Mouse (Mus musculus) left cerebral cortex, postnatal 4 days (tissue): ENCODE results near the gene Prss12. TPM values are rescaled to one million over a fixed set of nuclear protein-coding genes. Genes with fewer than 3 reads are reported as not detected.
A peak's percentile ranks its signal among the peaks of the same experiment; 100 is the strongest.

Experiments used
- DNase-seq: peaks from one replicate; pipeline ENCODE4 v3.0.0-alpha.2; 2022
- intact Hi-C: fragments of 180-260 bp; cut with DNase I; formaldehyde crosslinking; loops from one replicate; pipeline ENCODE4 v1.15.1; 2025
- total RNA-seq, 2 experiments: library from RNA; stranded (reverse); gene quantifications; 2 replicates each; pipeline ENCODE4 v1.2.3; 2021

Gene Prss12
- 10 to 100 TPM; 28.4 to 28.8 TPM for total RNA-seq

DNA sequence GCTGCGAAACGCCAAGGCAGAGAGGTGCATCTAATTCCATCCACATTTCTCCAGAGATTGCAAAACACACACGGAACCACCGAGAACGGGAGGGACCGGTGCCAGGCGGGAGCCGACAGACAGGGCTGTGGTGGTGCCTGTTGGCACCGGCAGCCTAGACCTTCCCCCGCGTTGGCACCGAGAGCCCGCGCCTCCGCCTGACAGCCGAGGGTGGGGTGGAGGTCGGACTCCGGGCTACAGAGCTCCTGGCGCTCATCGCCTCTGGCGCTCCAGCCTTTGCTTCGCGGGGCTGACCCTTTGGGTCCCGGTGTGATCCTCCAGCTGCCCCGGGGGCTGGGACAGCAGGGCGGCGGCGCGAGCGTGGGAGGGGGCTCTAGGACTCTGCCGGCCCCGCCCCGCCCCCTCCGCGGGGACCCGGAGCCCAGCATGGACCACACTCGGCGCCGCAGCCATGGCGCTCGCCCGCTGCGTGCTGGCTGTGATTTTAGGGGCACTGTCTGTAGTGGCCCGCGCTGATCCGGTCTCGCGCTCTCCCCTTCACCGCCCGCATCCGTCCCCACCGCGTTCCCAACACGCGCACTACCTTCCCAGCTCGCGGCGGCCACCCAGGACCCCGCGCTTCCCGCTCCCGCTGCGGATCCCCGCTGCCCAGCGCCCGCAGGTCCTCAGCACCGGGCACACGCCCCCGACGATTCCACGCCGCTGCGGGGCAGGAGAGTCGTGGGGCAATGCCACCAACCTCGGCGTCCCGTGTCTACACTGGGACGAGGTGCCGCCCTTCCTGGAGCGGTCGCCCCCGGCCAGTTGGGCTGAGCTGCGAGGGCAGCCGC is at the start of gene Prss12:
Gene Prss12 (plus strand): TSS at position 206 of the 830 bp plus-strand sequence.
- intact Hi-C loops: no loop called here

DNA sequence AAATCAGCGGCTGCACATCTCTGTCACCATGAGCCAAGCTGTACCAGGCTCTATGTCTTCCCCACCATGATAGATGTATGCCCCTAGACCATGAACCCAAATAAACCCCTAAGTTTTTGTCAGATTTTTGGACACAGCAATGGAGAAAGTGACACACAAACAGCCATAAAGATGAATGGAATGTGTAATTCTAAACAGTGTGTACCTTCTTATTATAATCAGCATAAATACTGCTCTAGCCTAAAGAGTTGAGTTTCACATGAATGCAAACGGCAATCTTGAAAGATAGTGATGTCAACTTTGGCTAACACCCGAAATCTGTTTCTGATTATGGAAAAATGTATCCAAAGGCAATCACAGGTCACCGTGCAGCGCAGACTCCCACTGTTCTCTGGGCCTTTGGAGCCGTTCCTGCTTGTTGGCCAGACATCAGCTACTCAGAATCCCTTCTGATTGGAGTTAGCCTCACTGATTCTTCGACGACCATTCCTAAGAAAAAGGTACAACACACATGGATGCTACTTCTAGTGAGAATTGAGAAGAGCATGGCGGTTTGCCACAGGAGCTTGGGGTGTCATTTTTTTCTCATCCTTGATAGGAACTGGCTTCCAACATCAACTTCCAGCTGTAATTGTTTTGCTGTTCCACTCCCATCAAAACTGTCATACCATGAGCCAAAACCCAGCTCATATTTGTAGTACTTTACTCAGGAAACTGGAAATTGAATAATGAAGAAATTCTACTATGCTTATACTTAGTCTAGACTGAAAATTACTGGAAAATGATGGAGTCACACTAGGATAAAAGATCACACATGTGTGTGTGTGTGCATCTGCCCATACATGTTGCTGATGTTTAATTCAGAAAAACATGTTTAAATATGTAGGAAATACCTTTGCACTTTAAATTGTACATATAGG is 48.9 kb upstream of the Prss12 start:
- DNase-seq: no peak
- intact Hi-C loops: no loop called here

More for the DNA sequence above, at the start of gene Prss12:
- peak; percentile 61 for DNase-seq

DNA sequence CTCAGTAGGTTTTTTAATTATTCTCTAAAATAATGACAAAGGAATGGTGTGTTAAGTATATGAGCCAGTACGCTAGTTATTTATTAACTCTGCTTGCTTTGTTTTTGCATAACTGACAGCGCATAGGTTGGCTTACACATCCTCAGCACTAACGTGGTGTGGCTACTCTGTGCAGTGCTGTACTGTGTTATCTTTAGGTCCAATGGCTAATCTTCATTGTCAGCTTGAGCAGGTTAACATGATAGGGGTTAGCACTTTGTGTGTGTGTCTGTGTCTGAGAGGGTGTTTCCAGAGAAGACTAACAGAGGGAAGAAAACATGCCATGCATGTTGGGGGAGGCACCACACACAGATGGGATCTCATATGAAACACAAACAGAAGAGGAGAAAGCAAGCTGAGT is 41.8 kb upstream of the Prss12 start:
- DNase-seq: no peak
- intact Hi-C loops: no loop called here

DNA sequence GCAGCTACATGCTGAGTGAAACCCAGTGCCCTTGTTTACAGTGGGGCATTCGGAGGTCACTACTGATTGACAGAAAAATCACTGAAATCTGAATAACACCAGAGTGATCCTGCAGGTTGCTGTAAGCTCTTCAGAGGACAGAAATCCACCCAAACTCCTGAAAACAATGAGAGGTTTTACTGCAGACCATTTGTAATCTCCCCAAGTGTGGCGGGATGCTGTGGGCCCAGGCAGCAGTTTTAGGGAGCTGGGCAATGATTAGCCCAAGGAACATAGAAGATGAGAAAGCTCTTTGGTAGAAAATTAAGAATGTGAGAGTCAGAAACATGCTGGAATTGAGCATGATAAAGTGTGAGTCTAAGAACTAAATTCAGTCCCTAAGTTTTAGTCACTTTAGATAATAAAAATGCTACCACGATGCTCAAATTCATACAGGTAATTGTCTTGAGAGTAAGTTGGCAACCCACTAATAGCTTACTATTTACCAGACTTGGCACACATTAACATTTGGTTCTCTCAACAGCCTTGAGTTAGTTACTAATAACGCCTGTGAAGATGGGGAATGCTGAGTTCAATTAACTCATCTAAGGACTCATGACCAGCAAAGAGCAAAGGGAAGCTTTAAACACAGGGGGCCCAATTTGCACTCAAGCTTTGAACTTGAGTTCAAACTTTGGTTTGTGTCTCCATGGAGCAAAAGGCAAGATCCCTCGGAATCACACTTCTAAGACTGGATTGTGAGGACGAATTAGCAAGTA is 34.7 kb upstream of the Prss12 start:
- intact Hi-C loops: no loop called here
- DNase-seq: no peak

DNA sequence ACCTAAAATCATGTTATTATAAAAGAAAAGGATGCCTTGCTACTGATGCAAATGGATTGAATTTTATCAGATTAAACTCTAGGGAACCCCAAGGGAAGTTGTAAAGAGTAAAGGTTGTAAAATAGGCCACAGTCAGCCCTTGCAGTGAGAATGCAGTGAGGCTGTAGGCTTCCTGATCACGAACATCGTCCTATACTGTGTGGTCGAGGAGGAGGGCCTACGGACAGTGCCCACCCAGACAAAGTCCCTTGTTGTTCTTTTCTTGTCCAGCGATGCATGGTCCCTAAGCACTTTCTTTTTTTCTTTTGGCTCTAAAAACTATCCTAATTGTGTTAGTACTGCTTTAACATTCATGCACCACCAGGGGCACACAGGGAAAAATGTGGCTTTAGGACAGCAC is 33.5 kb upstream of the Prss12 start:
- intact Hi-C loops: no loop called here
- DNase-seq: no peak

DNA sequence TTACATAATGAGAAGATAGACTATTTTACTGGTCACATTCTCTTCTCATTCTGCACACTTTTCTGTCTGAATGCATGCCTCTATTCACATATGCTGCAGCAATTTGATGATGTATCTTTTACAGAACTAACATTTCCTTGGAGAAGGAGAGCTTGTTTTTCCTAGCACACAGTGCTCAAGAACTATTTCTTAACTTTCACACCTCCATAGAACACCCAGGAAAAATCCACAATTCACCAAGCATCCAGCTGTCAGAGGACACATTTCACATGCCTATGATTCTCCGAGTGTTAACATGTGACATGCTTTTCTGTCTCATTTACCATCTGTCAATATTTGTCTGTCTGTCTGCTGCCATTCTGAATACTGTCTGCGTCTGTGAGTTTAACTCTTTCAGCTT is 21.1 kb upstream of the Prss12 start:
- DNase-seq: no peak
- intact Hi-C loops: no loop called here

DNA sequence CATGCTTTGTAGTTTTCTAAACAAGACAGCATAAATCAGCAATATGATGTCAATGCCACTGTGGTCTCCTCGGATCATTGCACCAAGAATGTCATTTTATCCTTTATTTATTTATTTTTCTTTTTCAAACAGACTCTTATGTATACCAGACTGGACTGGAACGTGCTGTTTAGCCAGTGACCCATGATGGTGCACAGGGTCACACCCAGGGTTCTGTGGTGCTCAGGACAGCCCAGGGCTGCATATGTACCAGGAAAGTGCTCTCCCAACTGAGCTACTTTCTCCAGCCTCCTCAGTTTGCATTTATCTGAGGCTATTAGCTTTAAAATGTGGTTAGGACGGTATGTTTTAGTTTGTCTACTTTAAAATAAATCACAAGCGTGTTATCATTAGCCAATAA is 18.7 kb upstream of the Prss12 start:
- intact Hi-C loops: no loop called here
- DNase-seq: no peak

DNA sequence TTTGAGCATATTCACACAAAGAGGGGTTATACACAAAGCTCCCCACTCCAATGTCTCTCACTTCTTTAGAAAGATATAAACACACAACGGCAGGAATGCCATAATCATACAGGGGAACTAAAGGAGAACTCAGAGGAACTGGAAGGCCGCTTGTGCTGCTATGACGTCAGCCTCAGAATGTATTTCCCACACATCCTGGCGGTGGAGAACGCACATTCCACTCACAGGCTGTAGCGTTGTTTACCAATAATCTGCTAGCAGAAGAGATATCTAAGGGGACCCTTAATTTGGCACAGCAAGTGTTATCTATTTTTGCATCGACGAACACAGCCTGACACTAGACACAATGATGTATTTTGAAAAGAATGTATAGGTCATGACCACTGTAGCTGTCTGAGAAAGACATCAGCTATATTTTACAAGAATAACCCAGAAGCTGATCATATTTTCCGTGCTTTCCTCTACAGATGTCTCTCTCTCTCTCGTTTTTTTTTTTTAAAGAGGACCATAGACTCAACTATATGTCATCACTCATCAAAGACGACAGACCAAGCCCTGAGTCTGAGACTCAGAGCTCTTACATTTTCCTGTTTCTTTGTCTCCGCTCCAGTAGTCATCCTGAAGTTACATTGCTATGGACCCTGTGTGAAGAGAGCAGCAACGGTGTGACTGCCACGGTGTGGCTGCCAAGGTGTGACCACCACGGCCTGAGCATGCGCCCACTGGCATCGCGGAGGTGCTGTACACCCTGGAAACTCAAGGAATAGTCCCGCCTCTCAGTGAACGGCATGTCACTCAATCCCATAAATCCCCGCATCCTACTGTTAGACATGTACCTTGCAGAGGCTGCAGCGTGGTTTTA is 16.9 kb upstream of the Prss12 start:
- intact Hi-C loops: no loop called here
- no peak for DNase-seq

DNA sequence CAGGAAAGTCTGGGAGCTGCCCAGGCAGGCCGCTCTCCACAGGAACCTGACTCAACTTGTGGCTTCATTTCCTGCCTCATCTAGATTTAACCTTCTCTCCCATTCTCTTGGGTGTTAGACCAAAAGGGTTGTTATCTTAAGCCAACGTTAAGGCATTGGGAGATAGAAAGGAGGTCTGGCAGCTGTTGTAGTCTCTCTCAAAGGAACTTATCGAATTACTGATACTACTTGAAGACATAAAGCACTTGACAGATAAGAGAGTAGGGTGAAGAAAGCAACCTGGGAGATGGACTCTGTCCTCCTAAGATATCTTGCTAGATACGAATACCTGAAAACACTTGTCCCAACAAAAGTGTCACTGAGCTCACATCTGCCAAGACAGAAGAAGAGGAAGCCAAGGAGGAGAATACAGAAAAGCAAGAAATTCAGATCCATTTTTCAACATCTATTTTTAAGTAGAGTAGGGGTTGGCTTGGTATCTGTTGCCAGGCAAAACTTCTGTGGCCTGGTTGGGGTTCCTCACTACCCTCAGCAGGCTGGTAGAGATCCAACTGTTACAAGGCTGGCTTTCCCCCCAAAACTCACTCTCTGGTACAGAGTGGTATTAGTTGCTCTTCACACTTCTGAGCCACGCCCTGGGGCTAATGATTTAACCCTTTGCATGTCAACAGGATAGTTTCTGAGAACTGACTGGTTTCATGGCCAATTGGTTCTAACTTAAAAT is 14.6 kb upstream of the Prss12 start:
- no peak for DNase-seq
- intact Hi-C loops: no loop called here

DNA sequence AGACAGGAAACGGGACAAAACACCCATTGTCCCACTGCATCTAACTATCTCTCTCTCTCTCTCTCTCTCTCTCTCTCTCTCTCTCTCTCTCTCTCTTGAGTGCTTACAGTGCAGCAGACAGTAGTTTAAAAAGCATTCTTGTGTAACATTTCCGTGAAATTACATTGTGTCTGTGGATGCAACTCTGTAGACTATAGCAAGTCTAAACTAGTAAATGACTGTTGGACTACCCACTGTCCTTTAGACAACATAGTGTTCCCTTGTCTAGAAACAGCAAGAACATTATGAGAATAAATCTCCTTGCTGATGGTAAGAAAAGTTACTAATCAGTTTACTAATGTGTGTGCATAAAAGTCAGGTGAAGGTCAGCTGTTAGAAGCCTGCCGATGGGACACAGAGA is 13.4 kb upstream of the Prss12 start:
- intact Hi-C loops: no loop called here
- DNase-seq: no peak

DNA sequence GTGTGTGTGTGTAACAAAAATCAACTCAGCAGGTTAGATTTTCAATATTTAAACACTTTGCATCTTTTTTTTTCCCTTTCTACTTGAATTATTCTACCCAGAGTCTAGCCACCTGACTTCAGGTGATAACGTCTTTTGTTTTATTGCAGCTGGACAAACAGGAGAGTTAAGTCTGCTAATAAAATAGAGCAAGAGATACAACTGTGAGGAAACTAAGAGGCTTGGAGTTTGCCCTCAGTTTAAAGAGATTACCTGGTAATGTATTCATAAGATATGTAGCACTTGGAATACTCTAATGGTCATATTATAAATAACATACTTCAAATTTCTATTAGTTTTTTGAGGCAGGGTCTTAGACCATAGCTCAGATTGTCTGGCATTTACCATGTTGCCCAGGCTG is 9.1 kb upstream of the Prss12 start:
- no peak for DNase-seq
- intact Hi-C loops: no loop called here

DNA sequence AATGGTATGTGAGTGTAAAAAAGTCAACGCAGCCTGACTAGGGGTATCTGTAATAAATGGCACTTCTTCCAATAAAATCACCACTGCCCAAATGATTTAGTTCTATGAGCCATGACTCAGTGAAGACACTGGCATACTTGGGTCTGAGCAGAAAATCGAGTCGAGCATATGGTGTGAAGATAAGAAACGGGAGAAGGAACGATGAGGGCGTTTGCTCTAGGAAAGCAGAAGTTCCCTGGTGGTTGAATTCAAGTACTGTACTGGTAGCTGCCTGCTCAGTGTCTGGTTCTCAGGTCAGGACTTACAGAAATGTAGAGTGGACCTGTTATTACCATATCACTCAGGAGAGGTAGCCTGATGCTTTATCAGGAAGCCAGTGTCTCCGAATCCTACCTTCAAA is 6.2 kb upstream of the Prss12 start:
- intact Hi-C loops: no loop called here
- DNase-seq: no peak

DNA sequence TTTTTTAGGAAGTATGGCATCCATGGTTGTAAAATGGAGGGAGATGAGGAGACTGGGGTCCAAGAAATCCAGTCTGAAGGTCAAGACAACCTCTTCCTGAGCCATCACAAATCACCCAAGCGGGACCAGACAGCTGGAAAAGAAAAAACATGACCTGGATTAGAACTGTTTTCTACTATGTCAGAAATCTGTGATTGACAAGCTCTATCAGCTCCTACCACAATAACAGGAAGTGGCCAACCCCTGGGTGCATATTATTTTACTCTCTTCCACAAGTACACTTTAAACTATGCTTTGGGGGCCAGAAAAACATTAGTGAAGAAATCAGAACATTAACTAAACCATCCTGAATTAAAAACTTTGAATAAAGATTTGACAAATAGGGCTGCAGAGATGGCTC is 2.2 kb upstream of the Prss12 start:
- intact Hi-C loops: no loop called here
- DNase-seq: no peak

DNA sequence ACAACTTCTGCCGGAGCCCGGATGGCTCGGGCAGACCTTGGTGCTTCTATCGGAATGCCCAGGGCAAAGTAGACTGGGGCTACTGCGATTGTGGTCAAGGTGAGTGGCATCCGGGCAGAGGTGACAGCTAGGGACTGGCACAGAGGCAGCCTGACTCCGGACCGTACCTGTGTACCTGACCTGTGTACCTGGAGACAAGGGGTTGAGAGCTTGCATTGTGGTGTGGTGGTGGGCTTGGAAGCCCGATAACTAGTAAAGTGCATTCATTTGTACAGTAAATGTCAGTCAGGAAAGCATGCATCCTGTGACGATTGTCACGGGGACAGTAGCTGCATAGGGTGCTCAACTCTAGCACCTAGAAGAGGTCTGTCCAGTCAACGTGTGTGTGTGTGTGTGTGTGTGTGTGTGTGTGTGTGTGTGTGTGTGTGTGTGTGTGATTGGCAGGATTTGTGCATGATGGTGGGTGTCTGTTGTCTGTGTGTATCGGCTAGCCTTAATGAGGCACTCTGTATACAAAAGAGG is 886 bp downstream of the Prss12 start:
- intact Hi-C loops: no loop called here
- DNase-seq: no peak

DNA sequence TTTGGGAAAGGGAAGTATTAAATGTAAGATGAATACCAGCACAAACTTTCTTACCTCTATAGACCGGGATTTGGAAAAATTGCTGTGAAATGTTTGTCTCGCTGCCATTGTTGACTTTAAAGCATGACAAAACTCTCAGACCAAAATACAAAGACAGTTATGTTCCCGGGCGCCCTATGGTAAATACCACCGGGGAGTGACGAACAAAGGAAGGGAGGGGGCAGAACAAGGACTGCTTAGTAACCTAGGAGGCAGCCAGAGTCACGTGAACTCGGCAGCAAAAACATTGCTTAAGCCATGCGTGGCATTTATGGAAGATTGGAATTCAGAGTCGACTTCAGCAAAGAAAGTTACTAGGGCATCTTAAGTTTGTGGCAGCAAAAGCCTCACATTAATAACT is 1.4 kb downstream of the Prss12 start:
- DNase-seq: no peak
- intact Hi-C loops: no loop called here

DNA sequence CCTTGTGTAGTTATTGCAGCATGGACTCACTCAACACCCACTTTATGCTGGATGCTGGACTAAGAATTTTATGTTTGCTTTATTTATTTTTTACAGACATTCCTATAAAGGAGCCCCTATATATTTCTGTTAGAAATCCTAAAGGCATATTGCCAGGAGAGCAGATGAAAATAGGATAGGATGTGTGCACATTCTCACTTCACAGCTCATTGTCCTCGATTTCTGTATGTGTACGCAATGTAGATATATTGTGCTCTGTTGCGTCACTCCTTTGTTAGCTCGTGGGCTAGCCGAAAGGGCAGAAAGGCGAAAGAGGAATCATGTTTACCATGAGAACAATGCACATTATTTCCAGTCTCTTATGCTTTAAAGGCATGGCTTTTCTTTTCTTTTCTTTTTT is 3.4 kb downstream of the Prss12 start:
- intact Hi-C loops: no loop called here
- DNase-seq: no peak

DNA sequence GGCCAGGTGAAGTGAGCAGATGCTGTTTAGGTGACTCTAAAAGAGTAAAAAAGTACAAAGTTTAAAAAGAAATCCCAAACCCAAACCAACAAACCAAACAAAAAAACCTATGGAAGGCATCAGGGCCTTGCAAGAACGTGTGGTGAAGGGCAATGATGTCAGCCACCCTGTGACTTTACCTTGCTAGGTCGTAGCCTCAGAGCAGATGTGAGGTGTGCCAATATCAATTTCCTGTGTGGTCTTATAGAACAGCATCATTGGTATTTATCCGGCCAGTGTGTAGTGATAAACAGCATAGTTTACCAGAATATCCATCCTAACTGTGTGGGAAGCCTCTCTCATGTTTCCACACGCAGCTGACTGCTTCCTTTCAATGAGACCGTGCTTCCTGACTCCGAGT is 6.2 kb downstream of the Prss12 start:
- intact Hi-C loops: no loop called here
- no peak for DNase-seq

DNA sequence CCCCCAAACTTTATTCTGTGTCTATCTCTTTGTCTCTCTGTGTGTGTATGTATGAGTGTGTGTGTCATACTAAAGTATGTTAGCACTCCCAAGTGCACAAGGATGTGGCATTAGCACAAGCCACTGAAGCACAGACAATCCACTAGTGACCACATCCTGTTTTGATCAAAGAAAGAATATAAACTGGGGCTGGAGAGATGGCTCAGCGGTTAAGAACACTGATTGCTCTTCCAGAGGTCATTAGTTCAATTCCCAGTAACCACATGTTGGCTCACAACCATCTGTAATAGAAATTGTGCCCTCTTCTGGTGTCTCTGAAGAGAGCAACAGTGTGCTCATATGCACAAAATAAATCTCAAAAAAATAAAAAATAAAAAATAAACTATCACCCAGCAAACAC is 12.8 kb downstream of the Prss12 start:
- intact Hi-C loops: no loop called here
- DNase-seq: no peak

DNA sequence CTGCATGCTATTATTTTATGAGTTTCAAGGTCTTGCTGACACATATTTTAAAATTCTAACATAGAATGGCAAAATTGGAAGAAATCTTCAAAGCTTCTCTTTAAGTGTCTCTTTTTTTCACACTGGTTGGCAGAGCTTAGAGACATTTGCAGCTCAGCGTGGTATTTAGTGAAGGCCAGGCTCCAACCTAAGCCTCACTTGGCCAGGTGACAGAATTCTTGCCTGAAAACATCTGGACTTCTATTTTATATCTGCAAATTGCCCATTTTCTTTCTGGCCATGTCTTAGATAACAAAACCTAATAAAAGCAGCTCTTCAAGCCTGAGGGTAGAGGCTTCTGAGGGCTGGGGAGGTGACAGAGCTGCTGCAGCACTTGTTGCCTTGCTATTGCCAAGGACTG is 13.7 kb downstream of the Prss12 start:
- intact Hi-C loops: no loop called here
- DNase-seq: no peak
